Mouse (Mus musculus) neural tube, embryonic 11.5 days (tissue): Measurements from ENCODE around the gene 1700003F12Rik. TPM values are rescaled to one million over a fixed set of nuclear protein-coding genes. Genes with fewer than 3 reads are reported as not detected.

ENCODE experiments used
- ATAC-seq: fragments of 200-750 bp; cut with Nextera tagmentation; 2 replicates; pipeline ENCODE4 v1.8.0; 2017; ENCODE audit warnings: moderate number of reproducible peaks, mild to moderate bottlenecking, moderate TSS enrichment, moderate library complexity; ENCODE audit not compliant: insufficient read depth, low FRiP score, low TSS enrichment
- DNase-seq: peaks from one replicate; pipeline ENCODE4 v3.0.0-alpha.2; 2015; ENCODE audit warnings: low spot score
- H3K27ac ChIP-seq: fragments of 300-500 bp; sonication (generic); 2 replicates; pipeline ENCODE4 v1.5.1; 2014; ENCODE audit warnings: low read depth, mild to moderate bottlenecking, low read length
- H3K27me3 ChIP-seq: fragments of 300-500 bp; sonication (generic); 2 replicates; pipeline ENCODE4 v1.6.1; 2014; ENCODE audit warnings: mild to moderate bottlenecking, low read length, mixed read lengths; ENCODE audit not compliant: control insufficient read depth, insufficient read depth
- H3K36me3 ChIP-seq: fragments of 300-500 bp; sonication (generic); 2 replicates; pipeline ENCODE4 v1.6.1; 2014; ENCODE audit warnings: mild to moderate bottlenecking, low read length, moderate library complexity, mixed read lengths; ENCODE audit not compliant: control insufficient read depth, insufficient read depth
- H3K4me1 ChIP-seq: fragments of 300-500 bp; sonication (generic); 2 replicates; pipeline ENCODE4 v1.6.1; 2014; ENCODE audit warnings: low read length, mixed read lengths; ENCODE audit not compliant: control insufficient read depth, insufficient read depth
- H3K4me2 ChIP-seq: fragments of 300-500 bp; sonication (generic); 2 replicates; pipeline ENCODE4 v1.6.1; 2014; ENCODE audit warnings: low read depth, mild to moderate bottlenecking, moderate library complexity
- H3K4me3 ChIP-seq: fragments of 300-500 bp; sonication (generic); 2 replicates; pipeline ENCODE4 v1.5.1; 2014; ENCODE audit warnings: low read depth, low read length
- H3K9ac ChIP-seq: fragments of 300-500 bp; sonication (generic); 2 replicates; pipeline ENCODE4 v1.6.1; 2014; ENCODE audit warnings: mild to moderate bottlenecking, low read length
- H3K9me3 ChIP-seq: fragments of 300-500 bp; sonication (generic); 2 replicates; pipeline ENCODE4 v1.6.1; 2016; ENCODE audit warnings: low read length; ENCODE audit not compliant: control insufficient read depth
- WGBS: fragments of 180-500 bp; shearing (Covaris S2); extraction: QIAGEN DNeasy Blood & Tissue Kit; methylation state at CpG from one replicate; pipeline ENCODE4 v1.1.7; 2014; 5-methylcytosine and 5-hydroxymethylcytosine counted together
- polyA plus RNA-seq: library from polyadenylated mRNA; unstranded; fragments of >200 nt; fragmentation: Nextera tagmentation; extraction: Ambion mirVana; gene quantifications from 2 replicates; pipeline ENCODE4 v1.2.1, GENCODE M21; 2014

1700003F12Rik gene
- 1.5 and 2.6 TPM in 2 replicates for polyA plus RNA-seq

DNA sequence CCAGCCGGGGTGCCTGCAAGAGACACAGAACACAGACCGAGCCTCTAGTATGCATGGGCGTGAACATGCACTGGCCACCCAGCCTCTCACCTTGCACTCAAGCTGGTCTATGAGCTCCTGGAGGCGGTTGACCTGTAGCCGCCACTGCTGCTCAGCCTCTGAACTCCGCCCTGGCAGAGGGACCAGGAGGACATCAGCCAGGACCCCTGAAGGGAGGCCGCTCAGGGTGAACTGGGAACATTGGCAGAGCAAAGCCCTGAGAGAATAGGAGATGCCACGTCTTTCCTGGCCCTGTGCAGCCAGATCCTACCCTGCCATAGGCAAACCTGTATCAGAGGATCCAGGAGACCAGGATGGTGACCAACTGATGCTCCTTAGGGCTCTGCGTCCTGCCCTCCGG is at the start of gene 1700003F12Rik:
1700003F12Rik (plus strand) TSS at position 375 of the 400 bp plus-strand sequence.
- no peaks in the 10 kb centered on the region for H3K9me3 ChIP-seq
- H3K27ac ChIP-seq: no peak within 1 kb of the TSS
- H3K4me3 ChIP-seq: no peak within 1 kb of the TSS
- H3K36me3 ChIP-seq: no peaks in the 10 kb centered on the region
- 91% methylated on average over 10 of the region's 10 CpGs for WGBS
- no peak for ATAC-seq
- H3K4me2 ChIP-seq: no peak within 1 kb of the TSS
- peaks cover 3% of the 10 kb centered on the region; the same call in 1 of the 2 replicates for H3K4me1 ChIP-seq
- no peak for DNase-seq
- H3K27me3 ChIP-seq: peaks cover 11% of the 10 kb centered on the region; the same call in 1 of the 2 replicates
- H3K9ac ChIP-seq: no peak within 1 kb of the TSS

GRCm38 (mm10) chr2:154498571-154498970 is 48.3 kb upstream of the 1700003F12Rik start:
- no peaks in the 10 kb centered on the region for H3K9me3 ChIP-seq
- no peaks in the 10 kb centered on the region for H3K27me3 ChIP-seq
- no peaks in the 10 kb centered on the region for H3K4me1 ChIP-seq
- no peaks in the 10 kb centered on the region for H3K36me3 ChIP-seq
- no peak overlapping the region for H3K4me2 ChIP-seq
- no peak for ATAC-seq
- no peak overlapping the region for H3K27ac ChIP-seq
- 66% methylated on average over 5 of the region's 5 CpGs for WGBS
- H3K4me3 ChIP-seq: no peak overlapping the region
- DNase-seq: no peak
- no peak overlapping the region for H3K9ac ChIP-seq

DNA sequence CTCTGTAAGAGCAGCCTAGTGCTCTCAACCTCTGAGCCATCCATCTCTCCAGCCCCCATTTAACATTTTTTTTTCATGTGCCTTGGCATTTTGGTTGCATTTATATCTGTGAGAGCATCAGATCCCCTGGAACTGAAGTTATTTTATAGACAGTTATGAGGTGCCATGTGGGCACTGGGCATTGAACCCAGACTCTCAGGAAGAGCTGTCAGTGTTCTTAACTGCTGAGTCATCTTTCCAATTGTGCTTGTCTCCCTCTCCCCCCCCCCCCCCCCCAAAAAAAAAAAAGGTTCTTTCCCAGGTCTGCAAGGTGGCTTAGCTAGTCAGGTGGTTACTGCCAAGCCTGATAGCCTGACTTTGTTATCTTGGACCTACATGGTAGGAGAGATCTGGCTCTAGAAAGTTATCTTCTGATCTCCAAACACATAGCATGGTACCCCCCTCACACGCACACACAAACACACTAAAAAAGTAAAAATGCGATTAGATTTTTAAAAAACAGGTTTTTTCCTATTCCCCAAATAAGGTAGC is 47.1 kb upstream of the 1700003F12Rik start:
- WGBS: 97% methylated on average over 2 of the region's 2 CpGs
- ATAC-seq (no peak), DNase-seq (no peak)
- no peak overlapping the region for H3K27ac ChIP-seq
- H3K27me3 ChIP-seq: no peaks in the 10 kb centered on the region
- H3K9me3 ChIP-seq: no peaks in the 10 kb centered on the region
- H3K9ac ChIP-seq: no peak overlapping the region
- H3K4me1 ChIP-seq: no peaks in the 10 kb centered on the region
- no peaks in the 10 kb centered on the region for H3K36me3 ChIP-seq
- H3K4me3 ChIP-seq: no peak overlapping the region
- no peak overlapping the region for H3K4me2 ChIP-seq

GRCm38 (mm10) chr2:154500758-154501157 is 46.1 kb upstream of the 1700003F12Rik start:
- DNase-seq (no peak), ATAC-seq (no peak)
- Histone ChIP-seq H3K9ac (no peak overlapping the region), H3K4me3 (no peak overlapping the region), H3K4me2 (no peak overlapping the region), H3K27me3 (no peaks in the 10 kb centered on the region), H3K9me3 (no peaks in the 10 kb centered on the region), H3K36me3 (no peaks in the 10 kb centered on the region), H3K4me1 (no peaks in the 10 kb centered on the region), H3K27ac (no peak overlapping the region)
- 94% methylated on average over 3 of the region's 3 CpGs for WGBS

- Histone ChIP-seq H3K27me3 (no peaks in the 10 kb centered on the region), H3K4me1 (no peaks in the 10 kb centered on the region), H3K4me3 (no peak overlapping the region), H3K9ac (no peak overlapping the region), H3K27ac (no peak overlapping the region), H3K9me3 (no peaks in the 10 kb centered on the region), H3K4me2 (no peak overlapping the region), H3K36me3 (0 out of 2 replicates have a peak, but pooled peaks cover 3% of the 10 kb centered on the region)
- ATAC-seq: no peak
- WGBS: 65% methylated on average over 2 of the region's 2 CpGs
- no peak for DNase-seq
Measured at GRCm38 (mm10) chr2:154507076-154507475, 39.8 kb upstream of the 1700003F12Rik start.

DNA sequence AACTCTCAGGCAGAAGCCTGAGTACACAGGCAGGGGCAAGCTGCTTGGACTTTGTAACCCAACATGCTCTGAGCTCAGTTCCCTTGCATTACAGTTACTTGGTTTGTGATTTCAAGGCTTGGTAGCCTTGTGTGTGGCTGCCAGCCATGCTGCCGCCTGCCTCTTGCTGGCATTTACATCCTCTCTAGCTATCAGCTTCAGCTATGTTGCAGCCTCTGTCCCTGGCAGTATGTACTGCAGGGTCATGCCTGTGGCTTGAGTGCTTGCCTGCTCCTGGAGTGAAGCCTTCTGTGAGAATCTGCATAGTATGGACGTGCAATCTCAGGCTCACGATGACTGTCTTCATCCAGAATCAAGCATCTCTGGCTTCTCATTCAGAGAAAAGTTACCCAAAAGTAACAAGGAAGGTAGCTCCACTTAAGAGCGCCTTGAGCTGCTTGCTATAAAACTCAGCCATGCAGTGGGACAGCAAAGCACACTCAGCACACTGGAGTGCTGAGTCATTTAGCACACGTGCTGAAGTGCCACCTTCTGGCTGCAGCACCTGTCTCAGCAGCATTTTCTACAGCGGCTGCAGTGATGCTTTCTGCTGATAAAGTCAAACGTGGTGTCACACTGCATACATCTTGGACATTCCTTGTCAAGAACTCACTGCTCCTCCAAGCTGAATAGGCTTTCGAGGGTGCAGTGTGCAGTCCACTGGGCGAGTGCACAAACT is 39.2 kb upstream of the 1700003F12Rik start:
- Histone ChIP-seq H3K36me3 (0 out of 2 replicates have a peak, but pooled peaks cover 3% of the 10 kb centered on the region), H3K9ac (no peak overlapping the region), H3K27ac (no peak overlapping the region), H3K4me1 (no peaks in the 10 kb centered on the region), H3K9me3 (no peaks in the 10 kb centered on the region), H3K27me3 (no peaks in the 10 kb centered on the region), H3K4me3 (no peak overlapping the region), H3K4me2 (no peak overlapping the region)
- 83% methylated on average over 9 of the region's 9 CpGs for WGBS
- DNase-seq: no peak
- ATAC-seq: no peak

DNA sequence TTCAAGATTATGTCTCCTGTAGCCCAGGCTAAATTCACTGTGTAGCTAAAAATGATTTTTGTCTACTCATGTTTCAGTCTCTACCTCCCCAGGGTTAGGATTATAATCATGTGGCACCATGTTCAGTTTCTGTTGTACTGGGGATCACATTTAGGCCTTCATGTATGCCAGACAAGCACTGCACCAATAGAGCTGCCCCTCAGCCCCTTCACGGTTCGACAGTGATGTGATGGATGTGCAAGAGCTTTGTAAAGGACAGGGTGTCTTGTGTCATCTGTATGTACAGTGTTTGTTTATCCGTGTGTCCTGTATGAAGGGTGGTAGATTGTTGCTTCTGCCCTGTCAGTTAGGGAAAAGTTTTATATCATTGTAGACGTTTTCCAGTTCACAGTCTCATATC is 38.4 kb upstream of the 1700003F12Rik start:
- H3K27me3 ChIP-seq: no peaks in the 10 kb centered on the region
- no peak overlapping the region for H3K9ac ChIP-seq
- 0 out of 2 replicates have a peak, but pooled peaks cover 3% of the 10 kb centered on the region for H3K36me3 ChIP-seq
- no peaks in the 10 kb centered on the region for H3K9me3 ChIP-seq
- DNase-seq (no peak), ATAC-seq (no peak)
- no peak overlapping the region for H3K4me2 ChIP-seq
- no peaks in the 10 kb centered on the region for H3K4me1 ChIP-seq
- no peak overlapping the region for H3K4me3 ChIP-seq
- WGBS: 93% methylated on average over 4 of the region's 4 CpGs
- H3K27ac ChIP-seq: no peak overlapping the region

DNA sequence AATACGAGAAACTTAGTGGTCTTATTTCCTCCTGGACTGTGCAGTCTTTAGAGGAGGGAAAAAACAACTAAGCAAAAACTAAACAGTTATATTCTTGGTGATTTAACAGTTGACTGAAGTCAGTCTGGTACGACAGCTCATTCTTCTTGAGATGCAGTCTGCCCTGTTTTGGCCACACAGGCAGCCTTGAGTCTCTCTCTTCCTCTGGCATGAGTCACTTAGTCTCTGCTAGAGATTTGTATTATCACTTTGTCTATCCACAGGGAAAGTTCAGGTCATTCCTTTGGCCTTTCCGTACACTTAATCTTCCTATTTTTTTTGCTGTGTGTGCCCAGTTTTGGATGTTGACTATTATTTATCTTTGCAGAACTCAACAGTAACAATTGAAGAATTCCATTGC is 36.7 kb upstream of the 1700003F12Rik start:
- DNase-seq (no peak), ATAC-seq (no peak)
- H3K27ac ChIP-seq: no peak overlapping the region
- no peaks in the 10 kb centered on the region for H3K9me3 ChIP-seq
- no peak overlapping the region for H3K4me3 ChIP-seq
- WGBS: 96% methylated on average over 3 of the region's 3 CpGs
- no peaks in the 10 kb centered on the region for H3K27me3 ChIP-seq
- 0 out of 2 replicates have a peak, but pooled peaks cover 3% of the 10 kb centered on the region for H3K36me3 ChIP-seq
- no peak overlapping the region for H3K9ac ChIP-seq
- H3K4me2 ChIP-seq: no peak overlapping the region
- no peaks in the 10 kb centered on the region for H3K4me1 ChIP-seq

DNA sequence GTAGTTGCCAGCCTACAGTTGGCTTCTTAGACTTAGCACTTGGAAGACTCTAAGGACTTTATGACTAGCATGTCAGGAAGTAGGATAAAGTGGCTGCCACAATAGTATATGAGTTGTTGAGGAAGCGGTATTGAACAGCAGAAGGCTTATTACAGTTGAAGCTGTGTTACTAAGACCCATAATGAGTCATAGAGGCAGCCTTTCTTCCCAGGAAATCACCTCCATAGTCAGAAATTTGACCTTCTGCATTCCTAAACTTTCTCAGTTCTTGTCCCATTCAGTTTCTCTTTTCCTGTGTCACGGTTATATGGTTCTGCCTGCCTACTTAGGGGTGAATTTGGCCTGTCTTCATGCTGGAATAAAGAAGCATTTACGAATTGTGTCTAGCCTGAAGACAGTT is 29.9 kb upstream of the 1700003F12Rik start:
- no peak overlapping the region for H3K27ac ChIP-seq
- no peaks in the 10 kb centered on the region for H3K9me3 ChIP-seq
- WGBS: 90% methylated on average over 3 of the region's 3 CpGs
- no peak for DNase-seq
- H3K4me1 ChIP-seq: no peaks in the 10 kb centered on the region
- H3K27me3 ChIP-seq: no peaks in the 10 kb centered on the region
- H3K4me2 ChIP-seq: no peak overlapping the region
- H3K36me3 ChIP-seq: 0 out of 2 replicates have a peak, but pooled peaks cover 2% of the 10 kb centered on the region
- H3K4me3 ChIP-seq: no peak overlapping the region
- ATAC-seq: no peak
- no peak overlapping the region for H3K9ac ChIP-seq
